Mouse (Mus musculus): ENCODE measurements at regions not wholly inside any gene's neighbourhood (a gene's known extent, or its start where the extent isn't known, plus 50 kb on each side); places are given as distances from the start of the nearest gene placed in this dataset.

GRCm38 (mm10) chr8:23314275-23315123 lies 903.3 kb downstream of the Mrps31 start:
- Histone ChIP-seq H3K9ac (ENCODE audit: low read length) (no peak overlapping the region), H3K4me1 (replicated peaks; ENCODE audit: control insufficient read depth, insufficient read depth) (no peaks in the 10 kb centered on the region), H3K27ac (replicated peaks) (peak overlapping the region; percentile 56; the same call in 1 of the 2 replicates), H3K4me2 (replicated peaks; ENCODE audit: low read depth) (no peak overlapping the region), H3K9me3 (ENCODE audit: control insufficient read depth, low read length) (no peaks in the 10 kb centered on the region), H3K4me3 (ENCODE audit: low read depth, low read length) (no peak overlapping the region), H3K27me3 (ENCODE audit: control insufficient read depth, insufficient read depth, low read length) (no peaks in the 10 kb centered on the region), H3K36me3 (ENCODE audit: control insufficient read depth, insufficient read depth, low read length) (no peaks in the 10 kb centered on the region)
- WGBS, result 40% methylated on average over 16 of the region's 16 CpGs
- TF ChIP-seq EP300 (optimal IDR thresholded peaks at IDR 0.05) (no peak), CTCF (IDR thresholded peaks at IDR 0.05; ENCODE audit: low read depth) (no peak)
- DNase-seq (ENCODE audit: low spot score) (no peak), ATAC-seq (ENCODE audit: low FRiP score, low TSS enrichment) (no peak)

GRCm38 (mm10) chr8:23319556-23319955 lies 908.4 kb downstream of the Mrps31 start:
- no peaks in the 10 kb centered on the region for H3K36me3 ChIP-seq (ENCODE audit: control insufficient read depth, insufficient read depth, low read length)
- no peaks in the 10 kb centered on the region for H3K9me3 ChIP-seq (ENCODE audit: control insufficient read depth, low read length)
- DNase-seq (ENCODE audit: low spot score) (no peak), ATAC-seq (ENCODE audit: low FRiP score, low TSS enrichment) (no peak)
- no peaks in the 10 kb centered on the region for H3K27me3 ChIP-seq (ENCODE audit: control insufficient read depth, insufficient read depth, low read length)
- peak; percentile 63 for TF ChIP-seq CTCF (IDR thresholded peaks at IDR 0.05; ENCODE audit: low read depth)
- no peak for TF ChIP-seq EP300 (optimal IDR thresholded peaks at IDR 0.05)
- H3K27ac ChIP-seq (replicated peaks), result no peak overlapping the region
- no peak overlapping the region for H3K9ac ChIP-seq (ENCODE audit: low read length)
- H3K4me1 ChIP-seq (replicated peaks; ENCODE audit: control insufficient read depth, insufficient read depth), result no peaks in the 10 kb centered on the region
- H3K4me2 ChIP-seq (replicated peaks; ENCODE audit: low read depth), result no peak overlapping the region
- H3K4me3 ChIP-seq (ENCODE audit: low read depth, low read length), result no peak overlapping the region
- WGBS, result 57% methylated on average over 9 of the region's 9 CpGs

GRCm38 (mm10) chr8:23321166-23321565 lies 910.0 kb downstream of the Mrps31 start:
- no peak for DNase-seq (ENCODE audit: low spot score)
- no peak for ATAC-seq (ENCODE audit: low FRiP score, low TSS enrichment)

DNA sequence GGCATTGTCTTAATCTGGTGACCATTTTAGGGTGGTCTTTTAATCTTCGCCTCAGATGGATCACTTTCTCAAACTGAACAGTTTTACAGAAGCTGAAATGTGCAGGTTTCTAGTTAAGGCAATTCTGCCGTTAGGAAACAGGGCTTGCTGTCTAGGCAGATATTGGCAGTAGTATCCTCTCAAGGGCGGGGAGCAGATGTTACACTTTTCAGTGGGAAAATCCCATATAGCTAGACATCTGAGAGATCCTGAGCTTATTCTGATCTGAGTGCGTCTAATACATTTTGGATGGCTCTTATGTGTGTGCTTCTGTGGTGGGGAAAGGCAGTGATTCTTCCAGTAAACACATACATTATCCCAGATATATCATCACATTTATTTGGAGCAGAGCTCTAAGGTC lies 916.1 kb downstream of the Mrps31 start:
- 68% methylated on average over 4 of the region's 4 CpGs for WGBS
- Histone ChIP-seq H3K4me3 (ENCODE audit: low read depth, low read length) (no peak overlapping the region), H3K4me2 (replicated peaks; ENCODE audit: low read depth) (no peak overlapping the region), H3K9me3 (ENCODE audit: control insufficient read depth, low read length) (no peaks in the 10 kb centered on the region), H3K4me1 (replicated peaks; ENCODE audit: control insufficient read depth, insufficient read depth) (no peaks in the 10 kb centered on the region), H3K9ac (ENCODE audit: low read length) (no peak overlapping the region), H3K27ac (replicated peaks) (no peak overlapping the region), H3K36me3 (ENCODE audit: control insufficient read depth, insufficient read depth, low read length) (no peaks in the 10 kb centered on the region), H3K27me3 (ENCODE audit: control insufficient read depth, insufficient read depth, low read length) (no peaks in the 10 kb centered on the region)
- no peak for TF ChIP-seq CTCF (IDR thresholded peaks at IDR 0.05; ENCODE audit: low read depth)
- no peak for TF ChIP-seq EP300 (optimal IDR thresholded peaks at IDR 0.05)
- DNase-seq (ENCODE audit: low spot score) (no peak), ATAC-seq (ENCODE audit: low FRiP score, low TSS enrichment) (no peak)

More at GRCm38 (mm10) chr8:23321166-23321565, 910.0 kb downstream of the Mrps31 start:
- Histone ChIP-seq H3K36me3 (ENCODE audit: control insufficient read depth, insufficient read depth, low read length) (no peaks in the 10 kb centered on the region), H3K9ac (ENCODE audit: low read length) (no peak overlapping the region), H3K9me3 (ENCODE audit: control insufficient read depth, low read length) (no peaks in the 10 kb centered on the region), H3K4me2 (replicated peaks; ENCODE audit: low read depth) (no peak overlapping the region), H3K4me3 (ENCODE audit: low read depth, low read length) (no peak overlapping the region), H3K4me1 (replicated peaks; ENCODE audit: control insufficient read depth, insufficient read depth) (no peaks in the 10 kb centered on the region), H3K27me3 (ENCODE audit: control insufficient read depth, insufficient read depth, low read length) (no peaks in the 10 kb centered on the region), H3K27ac (replicated peaks) (no peak overlapping the region)
- WGBS, result 28% methylated on average over 5 of the region's 5 CpGs
- TF ChIP-seq EP300 (optimal IDR thresholded peaks at IDR 0.05), result no peak
- no peak for TF ChIP-seq CTCF (IDR thresholded peaks at IDR 0.05; ENCODE audit: low read depth)

DNA sequence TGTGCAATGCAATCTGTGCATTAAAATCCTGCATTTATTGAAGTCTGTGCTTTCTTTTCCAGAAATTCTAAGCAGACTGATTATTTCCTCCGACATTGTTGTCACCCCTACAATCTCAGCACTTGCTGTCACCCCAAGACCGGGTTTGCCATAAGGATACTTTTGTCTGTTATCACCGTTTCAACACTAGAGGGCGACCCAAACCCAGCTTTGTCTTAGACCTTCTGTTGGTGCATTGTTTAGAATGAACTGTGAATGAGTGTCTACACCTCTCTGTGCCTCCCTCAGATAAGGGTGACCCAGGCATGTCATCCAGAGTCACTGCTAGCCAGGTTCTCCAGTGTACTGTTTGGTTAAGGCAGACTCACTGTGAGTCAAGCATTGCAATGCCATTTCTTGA lies 933.0 kb downstream of the Mrps31 start:
- Histone ChIP-seq H3K4me2 (replicated peaks; ENCODE audit: low read depth) (no peak overlapping the region), H3K9ac (ENCODE audit: low read length) (no peak overlapping the region), H3K9me3 (ENCODE audit: control insufficient read depth, low read length) (no peaks in the 10 kb centered on the region), H3K4me3 (ENCODE audit: low read depth, low read length) (no peak overlapping the region), H3K36me3 (ENCODE audit: control insufficient read depth, insufficient read depth, low read length) (no peaks in the 10 kb centered on the region), H3K4me1 (replicated peaks; ENCODE audit: control insufficient read depth, insufficient read depth) (no peaks in the 10 kb centered on the region), H3K27me3 (ENCODE audit: control insufficient read depth, insufficient read depth, low read length) (no peaks in the 10 kb centered on the region), H3K27ac (replicated peaks) (no peak overlapping the region)
- DNase-seq (ENCODE audit: low spot score) (peak; percentile 23), ATAC-seq (ENCODE audit: low FRiP score, low TSS enrichment) (no peak)
- 23% methylated on average over 4 of the region's 4 CpGs for WGBS
- TF ChIP-seq EP300 (optimal IDR thresholded peaks at IDR 0.05) (no peak), CTCF (IDR thresholded peaks at IDR 0.05; ENCODE audit: low read depth) (peak; percentile 79)

DNA sequence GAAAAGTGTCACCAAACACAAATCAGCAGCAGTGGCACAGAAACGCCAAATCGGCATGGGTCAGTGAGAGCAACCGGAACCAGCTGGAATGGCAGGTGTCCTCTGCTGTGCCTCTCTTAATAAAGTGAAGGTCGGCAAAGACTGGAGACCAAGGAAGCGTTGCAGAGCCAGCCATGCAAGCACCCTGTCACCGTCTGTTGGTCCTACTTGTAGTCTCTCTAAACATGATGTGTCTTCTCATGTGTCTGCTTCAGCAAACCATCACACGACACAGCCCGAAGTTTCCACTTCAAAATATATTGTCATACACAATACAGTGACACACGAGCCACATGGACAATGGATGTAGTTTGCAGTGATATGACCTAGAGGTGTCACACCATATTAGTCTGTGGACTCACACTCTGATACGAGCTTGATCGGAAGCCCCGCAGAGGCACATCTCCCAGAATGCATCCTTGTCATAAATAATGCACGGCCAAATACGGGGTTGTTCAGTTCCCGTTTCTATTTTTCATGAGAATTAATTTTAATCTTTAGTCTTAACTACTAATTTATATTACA lies 940.3 kb downstream of the Mrps31 start:
- Histone ChIP-seq H3K9ac (ENCODE audit: low read length) (no peak overlapping the region), H3K36me3 (ENCODE audit: control insufficient read depth, insufficient read depth, low read length) (no peaks in the 10 kb centered on the region), H3K4me3 (ENCODE audit: low read depth, low read length) (no peak overlapping the region), H3K4me2 (replicated peaks; ENCODE audit: low read depth) (no peak overlapping the region), H3K27ac (replicated peaks) (no peak overlapping the region), H3K4me1 (replicated peaks; ENCODE audit: control insufficient read depth, insufficient read depth) (no peaks in the 10 kb centered on the region), H3K27me3 (ENCODE audit: control insufficient read depth, insufficient read depth, low read length) (no peaks in the 10 kb centered on the region), H3K9me3 (ENCODE audit: control insufficient read depth, low read length) (no peaks in the 10 kb centered on the region)
- 81% methylated on average over 15 of the region's 15 CpGs for WGBS
- no peak for TF ChIP-seq EP300 (optimal IDR thresholded peaks at IDR 0.05)
- DNase-seq (ENCODE audit: low spot score) (no peak), ATAC-seq (ENCODE audit: low FRiP score, low TSS enrichment) (no peak)
